Mouse (Mus musculus) forebrain, embryonic 14.5 days (tissue): ENCODE data around the gene Vmn1r39. TPM values are rescaled to one million over a fixed set of nuclear protein-coding genes. Genes with fewer than 3 reads are reported as not detected.

Experiments
- polyA plus RNA-seq: library from polyadenylated mRNA; unstranded; fragments of >200 nt; fragmentation: Nextera tagmentation; extraction: Ambion mirVana; gene quantifications from 2 replicates; pipeline ENCODE4 v1.2.1, GENCODE M21; 2014

Gene Vmn1r39
- polyA plus RNA-seq, 1 experiment from 2014 or later, result not detected

Other genes starting within 250 kb of the Vmn1r39 start
- not detected in 2 replicates for gene Vmn1r33, start 192.3 kb downstream of the Vmn1r39 start, polyA plus RNA-seq
- not detected in 2 replicates for gene Vmn1r34, start 166.7 kb downstream of the Vmn1r39 start, polyA plus RNA-seq
- not detected in 2 replicates for gene Vmn1r35, start 124.7 kb downstream of the Vmn1r39 start, polyA plus RNA-seq
- not detected in 2 replicates for gene Vmn1r36, start 91.4 kb downstream of the Vmn1r39 start, polyA plus RNA-seq
- not detected in 2 replicates for gene Vmn1r37, start 81.2 kb downstream of the Vmn1r39 start, polyA plus RNA-seq
- not detected in 2 replicates for gene Vmn1r38, start 28.0 kb downstream of the Vmn1r39 start, polyA plus RNA-seq
- 27.8 and 40.4 TPM in 2 replicates for gene Gng12, start 85.8 kb upstream of the Vmn1r39 start, polyA plus RNA-seq
- gene Gadd45a, start 226.8 kb upstream of the Vmn1r39 start, polyA plus RNA-seq, result 7.1 and 9.4 TPM in 2 replicates